Comparison of ENCODE assay signal across 19 mouse cellular contexts in the genomic region with DNA sequence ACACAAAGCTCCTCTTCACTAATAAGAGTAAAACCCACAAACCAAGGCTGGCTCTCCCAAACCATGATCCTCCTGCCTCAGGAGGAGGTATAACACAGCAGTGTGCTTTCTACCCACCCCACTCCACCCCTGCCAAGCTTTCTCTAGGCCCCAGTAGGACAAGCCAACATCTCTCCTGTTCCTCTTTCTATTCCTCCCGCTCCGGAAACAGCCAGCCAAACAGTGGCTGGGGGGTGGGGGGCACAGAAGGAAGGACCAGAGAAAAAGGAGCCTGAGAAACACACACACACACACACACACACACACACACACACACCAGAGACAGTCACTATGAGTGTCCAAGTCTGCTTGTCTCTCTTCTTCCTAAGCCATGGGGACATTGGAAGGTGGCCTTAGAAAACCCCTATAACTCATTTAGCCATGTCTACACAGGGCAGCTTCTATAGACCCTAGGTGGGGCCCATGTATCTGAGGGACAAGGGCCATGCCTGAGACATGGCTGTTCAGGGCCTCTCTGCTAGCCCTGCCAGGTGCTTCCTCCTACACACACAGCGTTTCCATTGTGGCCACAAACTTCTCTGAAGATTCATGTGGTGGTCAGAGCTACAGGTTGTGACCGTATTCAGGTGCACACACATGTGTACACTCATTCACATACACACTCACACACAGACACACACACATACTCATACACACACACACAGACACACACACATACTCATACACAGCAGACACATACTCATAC. TPM values are rescaled to one million over a fixed set of nuclear protein-coding genes. Genes with fewer than 3 reads are reported as not detected.
DNase-seq lines count a peak whose midpoint lies in the region; ATAC-seq and TF ChIP-seq lines count a peak whose summit lies in the region.
"Had no signal": no experiment of that assay in that cellular context is flagged by ENCODE, and none has a peak within 500 bp of the region (broad histone marks: within the 10 kb centered on the region; RNA-seq: fewer than 3 reads in every experiment).

No protein-coding gene starts in this region.

- no peak for DNase-seq in liver, embryonic 13.5 days
- DNase-seq in liver, embryonic 11.5 days (ENCODE audit: low spot score), result no peak
- peak; percentile 41 for DNase-seq in thymus, postnatal 14 days
- DNase-seq in frontal cortex, adult 2 months (ENCODE audit: extremely low spot score in 1 of 2, low spot score in 1 of 2), result no peak
- no peak for DNase-seq in lung, postnatal 0 days (ENCODE audit: low spot score)
- DNase-seq in adrenal gland, postnatal 36 days, result no peak
- DNase-seq: adrenal gland, postnatal 14 days; kidney, adult 2 months; kidney, postnatal 36 days; lung, adult 2 months; right cerebral cortex, postnatal 4 days had no signal

- H3K4me3 ChIP-seq in liver, embryonic 13.5 days (replicated peaks), result no peak overlapping the region
- no peak overlapping the region for H3K4me3 ChIP-seq in liver, embryonic 11.5 days (ENCODE audit: low read depth, low read length)
- no peak overlapping the region for H3K4me3 ChIP-seq in bone marrow macrophage, adult 2 months (ENCODE audit: insufficient read depth, low read length)
- no peak overlapping the region for H3K4me3 ChIP-seq in liver, embryonic 16.5 days (ENCODE audit: low read depth, low read length)
- H3K4me3 ChIP-seq in lung, postnatal 0 days (ENCODE audit: low read depth, low read length), result no peak overlapping the region
- H3K4me3 ChIP-seq: embryonic facial prominence, embryonic 15.5 days; forebrain, embryonic 12.5 days; limb, embryonic 10.5 days; neural tube, embryonic 13.5 days had no signal

- no peaks in the 10 kb centered on the region for H3K9me3 ChIP-seq in liver, embryonic 13.5 days (replicated peaks)
- H3K9me3 ChIP-seq in liver, embryonic 11.5 days (ENCODE audit: control insufficient read depth, low read length), result no peaks in the 10 kb centered on the region
- no peaks in the 10 kb centered on the region for H3K9me3 ChIP-seq in liver, embryonic 16.5 days (replicated peaks; ENCODE audit: control insufficient read depth, low read length)
- H3K9me3 ChIP-seq in lung, postnatal 0 days (ENCODE audit: low read length), result no peaks in the 10 kb centered on the region
- H3K9me3 ChIP-seq: embryonic facial prominence, embryonic 15.5 days; forebrain, embryonic 12.5 days; limb, embryonic 10.5 days; neural tube, embryonic 13.5 days had no signal

- no peaks in the 10 kb centered on the region; the same call in 1 of the 2 replicates for H3K4me1 ChIP-seq in liver, embryonic 13.5 days (replicated peaks)
- H3K4me1 ChIP-seq in liver, embryonic 11.5 days (replicated peaks; ENCODE audit: control insufficient read depth, insufficient read depth, low read length), result no peaks in the 10 kb centered on the region
- peaks cover 56% of the 10 kb centered on the region for H3K4me1 ChIP-seq in bone marrow macrophage, adult 2 months (ENCODE audit: control insufficient read depth, insufficient read depth, low read length)
- H3K4me1 ChIP-seq in liver, embryonic 16.5 days (ENCODE audit: control insufficient read depth, low read depth, low read length), result no peaks in the 10 kb centered on the region; the same call in none of the 2 replicates
- H3K4me1 ChIP-seq in lung, postnatal 0 days (ENCODE audit: insufficient read depth, low read depth, low read length), result no peaks in the 10 kb centered on the region
- H3K4me1 ChIP-seq: embryonic facial prominence, embryonic 15.5 days had no signal

- H3K36me3 ChIP-seq in liver, embryonic 13.5 days, result no peaks in the 10 kb centered on the region; the same call in 1 of the 2 replicates
- H3K36me3 ChIP-seq in liver, embryonic 11.5 days (ENCODE audit: control insufficient read depth, insufficient read depth, low read length), result no peaks in the 10 kb centered on the region
- H3K36me3 ChIP-seq in liver, embryonic 16.5 days (ENCODE audit: control insufficient read depth, insufficient read depth), result no peaks in the 10 kb centered on the region
- no peaks in the 10 kb centered on the region; the same call in 1 of the 2 replicates for H3K36me3 ChIP-seq in lung, postnatal 0 days (ENCODE audit: insufficient read depth, low read length)

- H3K27me3 ChIP-seq in liver, embryonic 13.5 days, result no peaks in the 10 kb centered on the region
- H3K27me3 ChIP-seq in liver, embryonic 11.5 days (replicated peaks; ENCODE audit: control insufficient read depth, insufficient read depth, low read length), result no peaks in the 10 kb centered on the region
- H3K27me3 ChIP-seq in liver, embryonic 16.5 days (ENCODE audit: control insufficient read depth, insufficient read depth, low read depth, low read length), result no peaks in the 10 kb centered on the region
- H3K27me3 ChIP-seq in lung, postnatal 0 days (replicated peaks; ENCODE audit: insufficient read depth, low read length), result no peaks in the 10 kb centered on the region
- H3K27me3 ChIP-seq: embryonic facial prominence, embryonic 15.5 days; forebrain, embryonic 12.5 days; neural tube, embryonic 13.5 days had no signal

- TF ChIP-seq EP300 in lung, postnatal 0 days (IDR thresholded peaks at IDR 0.05), result no peak

- H3K27ac ChIP-seq in liver, embryonic 13.5 days, result no peak overlapping the region
- no peak overlapping the region for H3K27ac ChIP-seq in liver, embryonic 11.5 days (ENCODE audit: low read depth, low read length)
- H3K27ac ChIP-seq in bone marrow macrophage, adult 2 months (ENCODE audit: insufficient read depth, low read depth, low read length), result peak overlapping the region; percentile 89
- peak overlapping the region; percentile 29 for H3K27ac ChIP-seq in liver, embryonic 16.5 days (ENCODE audit: low read length)
- no peak overlapping the region for H3K27ac ChIP-seq in lung, postnatal 0 days (ENCODE audit: low read length)
- H3K27ac ChIP-seq: embryonic facial prominence, embryonic 15.5 days; forebrain, embryonic 12.5 days; neural tube, embryonic 13.5 days; stomach, postnatal 0 days had no signal

- H3K9ac ChIP-seq in liver, embryonic 13.5 days, result no peak overlapping the region
- H3K9ac ChIP-seq in liver, embryonic 11.5 days (ENCODE audit: low read depth, low read length), result no peak overlapping the region
- H3K9ac ChIP-seq in liver, embryonic 16.5 days (ENCODE audit: low read depth, low read length), result no peak overlapping the region
- no peak overlapping the region for H3K9ac ChIP-seq in lung, postnatal 0 days (replicated peaks; ENCODE audit: low read depth)
- H3K9ac ChIP-seq: embryonic facial prominence, embryonic 15.5 days; forebrain, embryonic 12.5 days; neural tube, embryonic 13.5 days had no signal

- TF ChIP-seq CTCF in bone marrow macrophage, adult 2 months (IDR thresholded peaks at IDR 0.05; ENCODE audit: low read depth, low read length), result no peak
- no peak for TF ChIP-seq CTCF in lung, postnatal 0 days (IDR thresholded peaks at IDR 0.05)

- WGBS in liver, embryonic 13.5 days (ENCODE audit: insufficient replicate concordance), result 39% methylated on average over 4 of the region's 4 CpGs
- WGBS in liver, embryonic 11.5 days, result 73% methylated on average over 4 of the region's 4 CpGs
- 35% methylated on average over 4 of the region's 4 CpGs for WGBS in liver, embryonic 16.5 days (ENCODE audit: insufficient replicate concordance)
- 91% methylated on average over 4 of the region's 4 CpGs for WGBS in lung, postnatal 0 days

- no peak overlapping the region for H3K4me2 ChIP-seq in liver, embryonic 13.5 days
- H3K4me2 ChIP-seq in liver, embryonic 11.5 days, result no peak overlapping the region
- no peak overlapping the region for H3K4me2 ChIP-seq in liver, embryonic 16.5 days (ENCODE audit: low read depth, low read length)
- no peak overlapping the region for H3K4me2 ChIP-seq in lung, postnatal 0 days (replicated peaks; ENCODE audit: low read depth, low read length)
- H3K4me2 ChIP-seq: embryonic facial prominence, embryonic 15.5 days; forebrain, embryonic 12.5 days; neural tube, embryonic 13.5 days had no signal

- 0 out of 2 replicates have a peak, but pooled peaks have one; percentile 23 for ATAC-seq in liver, embryonic 13.5 days (ENCODE audit: low read depth)
- no peak for ATAC-seq in liver, embryonic 11.5 days (replicated peaks; ENCODE audit: low FRiP score)
- ATAC-seq in liver, embryonic 16.5 days (ENCODE audit: low read depth), result no peak
- no peak for ATAC-seq in lung, postnatal 0 days
- ATAC-seq: CD4-positive, CD25-positive, alpha-beta regulatory T cell, adult 4 months had no signal

- TF ChIP-seq POLR2A in bone marrow macrophage, adult 2 months (IDR thresholded peaks at IDR 0.05; ENCODE audit: borderline replicate concordance, low read depth, low read length), result no peak

RNA-seq across cellular contexts. Expression of gene Slc29a3, which starts 12.8 kb away (rescaled TPM):
- polyA plus RNA-seq in liver, embryonic 13.5 days (2015; fragmentation: Nextera tagmentation; extraction: Ambion mirVana), result 3.3 and 4.3 TPM in 2 replicates
- 4.3 and 4.8 TPM in 2 replicates for polyA plus RNA-seq in liver, embryonic 11.5 days (2014; fragmentation: Nextera tagmentation; extraction: Ambion mirVana)
- 42.7 and 50.8 TPM in 2 replicates for polyA plus RNA-seq in bone marrow macrophage, adult 2 months (2012; ENCODE audit: insufficient read depth, insufficient read length, missing spikeins)
- polyA plus RNA-seq in liver, embryonic 16.5 days (2015; fragmentation: Nextera tagmentation; extraction: Ambion mirVana), result 3.4 and 4.4 TPM in 2 replicates
- 7.5 and 8.0 TPM in 2 replicates for polyA plus RNA-seq in frontal cortex, adult 2 months (2012; rRNA removed)
- 9.3 and 9.8 TPM in 2 replicates for polyA plus RNA-seq in lung, postnatal 0 days (2015; fragmentation: Nextera tagmentation; extraction: Ambion mirVana)
- 10 to 100 TPM; 28.8 to 38.7 TPM for total RNA-seq in adrenal gland, postnatal 36 days (2021)

RNA-seq across cellular contexts. Expression of gene Cdh23, which starts 43.5 kb away (rescaled TPM):
- polyA plus RNA-seq in liver, embryonic 13.5 days (2015; fragmentation: Nextera tagmentation; extraction: Ambion mirVana), result 0.06 and 0.16 TPM in 2 replicates
- polyA plus RNA-seq in liver, embryonic 11.5 days (2014; fragmentation: Nextera tagmentation; extraction: Ambion mirVana), result 0.42 and 0.80 TPM in 2 replicates
- polyA plus RNA-seq in bone marrow macrophage, adult 2 months (2012; ENCODE audit: insufficient read depth, insufficient read length, missing spikeins), result not detected in 2 replicates
- polyA plus RNA-seq in liver, embryonic 16.5 days (2015; fragmentation: Nextera tagmentation; extraction: Ambion mirVana), result 0.27 and 0.65 TPM in 2 replicates
- polyA plus RNA-seq in frontal cortex, adult 2 months (2012; rRNA removed), result 4.6 and 5.4 TPM in 2 replicates
- polyA plus RNA-seq in lung, postnatal 0 days (2015; fragmentation: Nextera tagmentation; extraction: Ambion mirVana), result 0.35 and 0.58 TPM in 2 replicates
- total RNA-seq in adrenal gland, postnatal 36 days (2021), result 1 to 10 TPM in 1 of 2 experiments, under 1 TPM in 1; 0.79 to 2.0 TPM

Comparison
In these comparisons a context has a peak if more than half of its experiments do, and no peak if none do; other contexts are left out.
1. H3K27ac ChIP-seq: peak in bone marrow macrophage, adult 2 months (single experiment) and liver, embryonic 16.5 days (single experiment); none in liver, embryonic 13.5 days (single experiment), liver, embryonic 11.5 days (single experiment) and lung, postnatal 0 days (single experiment).